Mouse (Mus musculus): Measurements from ENCODE around the gene Plscr5.

Gene Plscr5

GRCm38 (mm10) chr9:92217484-92217883 lies 24.7 kb downstream of the Plscr5 start:
- no peak for TF ChIP-seq GATA4 (IDR thresholded peaks at IDR 0.05; ENCODE audit: insufficient replicate concordance, low read length)

GRCm38 (mm10) chr9:92217896-92218295 lies 25.2 kb downstream of the Plscr5 start:
- no peak for TF ChIP-seq GATA4 (IDR thresholded peaks at IDR 0.05; ENCODE audit: insufficient replicate concordance, low read length)

- no peak for TF ChIP-seq GATA4 (IDR thresholded peaks at IDR 0.05; ENCODE audit: insufficient replicate concordance, low read length)
These were observed 27.4 kb downstream of the Plscr5 start for GRCm38 (mm10) chr9:92220151-92220550.

GRCm38 (mm10) chr9:92221480-92221879 lies 28.7 kb downstream of the Plscr5 start:
- TF ChIP-seq GATA4 (IDR thresholded peaks at IDR 0.05; ENCODE audit: insufficient replicate concordance, low read length) = no peak

GRCm38 (mm10) chr9:92224598-92225231 lies 32.0 kb downstream of the Plscr5 start:
- no peak for TF ChIP-seq GATA4 (IDR thresholded peaks at IDR 0.05; ENCODE audit: insufficient replicate concordance, low read length)

GRCm38 (mm10) chr9:92226127-92226655 lies 33.5 kb downstream of the Plscr5 start:
- TF ChIP-seq GATA4 (IDR thresholded peaks at IDR 0.05; ENCODE audit: insufficient replicate concordance, low read length) = no peak

GRCm38 (mm10) chr9:92226795-92227194 lies 34.1 kb downstream of the Plscr5 start:
- no peak for TF ChIP-seq GATA4 (IDR thresholded peaks at IDR 0.05; ENCODE audit: insufficient replicate concordance, low read length)

- no peak for TF ChIP-seq GATA4 (IDR thresholded peaks at IDR 0.05; ENCODE audit: insufficient replicate concordance, low read length)
These were observed 36.4 kb downstream of the Plscr5 start for GRCm38 (mm10) chr9:92228867-92229832.

GRCm38 (mm10) chr9:92229833-92230205 lies 37.1 kb downstream of the Plscr5 start:
- no peak for TF ChIP-seq GATA4 (IDR thresholded peaks at IDR 0.05; ENCODE audit: insufficient replicate concordance, low read length)

GRCm38 (mm10) chr9:92234901-92235458 lies 42.2 kb downstream of the Plscr5 start:
- no peak for TF ChIP-seq GATA4 (IDR thresholded peaks at IDR 0.05; ENCODE audit: insufficient replicate concordance, low read length)

- no peak for TF ChIP-seq GATA4 (IDR thresholded peaks at IDR 0.05; ENCODE audit: insufficient replicate concordance, low read length)
These were observed 56.2 kb downstream of the Plscr5 start for GRCm38 (mm10) chr9:92248773-92249446.

GRCm38 (mm10) chr9:92249447-92249852 lies 56.7 kb downstream of the Plscr5 start, which contains the start of gene Plscr1:
Gene Plscr1 (plus strand): TSS chr9:92249750.
- TF ChIP-seq GATA4 (IDR thresholded peaks at IDR 0.05; ENCODE audit: insufficient replicate concordance, low read length) = no peak

- no peak for TF ChIP-seq GATA4 (IDR thresholded peaks at IDR 0.05; ENCODE audit: insufficient replicate concordance, low read length)
These were observed 57.4 kb downstream of the Plscr5 start for GRCm38 (mm10) chr9:92249987-92250772.

GRCm38 (mm10) chr9:92252718-92253117 lies 60.0 kb downstream of the Plscr5 start:
- TF ChIP-seq GATA4 (IDR thresholded peaks at IDR 0.05; ENCODE audit: insufficient replicate concordance, low read length) = no peak
